Mouse (Mus musculus) small intestine, adult 2 months (tissue): Measurements from ENCODE around the gene Cd47.

Experiments used
- CTCF ChIP-seq: fragments of 200-500 bp; IDR thresholded peaks from 2 replicates; pipeline ENCODE4 v1.5.1; 2012; ENCODE audit warnings: low read depth, mild to moderate bottlenecking, control low read depth, inconsistent platforms, low read length, moderate library complexity, mixed read lengths; ENCODE audit not compliant: insufficient replicate concordance, insufficient read length; ENCODE audit errors: extremely low read depth
- POLR2A ChIP-seq: fragments of 200-500 bp; IDR thresholded peaks from 2 replicates; pipeline ENCODE4 v1.6.1; 2012; ENCODE audit warnings: low read depth, mild to moderate bottlenecking, control low read depth, inconsistent platforms, low read length, moderate library complexity

DNA sequence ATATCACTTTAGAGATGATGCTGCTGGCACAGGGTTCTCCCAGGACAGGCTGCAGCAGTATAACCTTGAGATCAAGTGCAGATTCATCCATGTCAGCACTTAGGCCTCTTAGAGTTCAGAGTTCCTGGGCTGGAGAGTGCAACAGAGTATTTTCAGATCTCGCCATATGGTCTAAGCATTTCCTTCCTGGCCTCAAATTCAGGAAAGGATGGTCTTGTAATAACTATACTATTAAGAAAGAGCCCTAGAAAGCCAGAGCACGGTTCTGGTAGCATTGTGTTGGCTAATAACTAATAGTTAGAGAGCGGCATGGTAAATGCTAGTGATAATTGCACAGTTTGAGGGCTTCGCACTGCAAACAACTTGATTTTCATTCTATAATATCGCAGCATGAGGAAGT lies 38.4 kb upstream of the Cd47 start:
- no peak for TF ChIP-seq POLR2A
- TF ChIP-seq CTCF = no peak
